In the genomic region with DNA sequence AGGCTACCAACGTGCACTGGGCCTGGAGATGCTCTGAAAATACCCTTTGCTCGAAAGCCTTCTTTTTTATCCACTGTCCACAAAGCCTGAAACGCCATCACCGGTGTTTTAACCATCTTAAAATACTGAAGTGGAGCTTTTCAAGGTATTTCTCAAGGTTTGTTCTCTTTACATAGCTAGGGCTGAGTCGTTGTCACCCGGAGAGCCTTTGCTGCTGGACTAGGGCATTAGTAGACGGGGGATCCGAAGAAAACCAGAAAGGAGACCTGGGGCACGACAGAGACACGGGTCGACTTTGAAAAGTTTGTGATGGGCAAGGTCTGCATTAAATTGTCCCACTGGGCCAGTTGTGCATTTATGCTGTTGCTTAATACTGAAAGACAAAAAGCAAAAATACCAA, we compare ENCODE assay signal across 31 mouse cellular contexts. TPM values are rescaled to one million over a fixed set of nuclear protein-coding genes. Genes with fewer than 3 reads are reported as not detected.
"Had no signal": no experiment of that assay in that cellular context is flagged by ENCODE, and none has a peak within 500 bp of the region (broad histone marks: within the 10 kb centered on the region; RNA-seq: fewer than 3 reads in every experiment).

No protein-coding gene starts in this region.

- H3K36me3 ChIP-seq: limb, embryonic 10.5 days; limb, embryonic 12.5 days; limb, embryonic 13.5 days; limb, embryonic 15.5 days; liver, embryonic 12.5 days; liver, embryonic 13.5 days; liver, embryonic 15.5 days; lung, embryonic 15.5 days; midbrain, embryonic 10.5 days; midbrain, embryonic 12.5 days; midbrain, embryonic 13.5 days; midbrain, embryonic 15.5 days; neural tube, embryonic 12.5 days had no signal

- H3K27ac ChIP-seq: limb, embryonic 10.5 days; limb, embryonic 12.5 days; limb, embryonic 13.5 days; limb, embryonic 15.5 days; liver, embryonic 12.5 days; liver, embryonic 13.5 days; liver, embryonic 14.5 days; liver, embryonic 15.5 days; lung, embryonic 15.5 days; macrophage; midbrain, embryonic 10.5 days; midbrain, embryonic 12.5 days; midbrain, embryonic 13.5 days; midbrain, embryonic 15.5 days; neural tube, embryonic 12.5 days had no signal

- H3K9me3 ChIP-seq: limb, embryonic 10.5 days; limb, embryonic 12.5 days; limb, embryonic 13.5 days; limb, embryonic 15.5 days; liver, embryonic 12.5 days; liver, embryonic 13.5 days; liver, embryonic 15.5 days; lung, embryonic 15.5 days; midbrain, embryonic 10.5 days; midbrain, embryonic 12.5 days; midbrain, embryonic 13.5 days; midbrain, embryonic 15.5 days; neural tube, embryonic 12.5 days had no signal

- H3K4me3 ChIP-seq: limb, embryonic 10.5 days; limb, embryonic 12.5 days; limb, embryonic 13.5 days; limb, embryonic 15.5 days; liver, embryonic 12.5 days; liver, embryonic 13.5 days; liver, embryonic 15.5 days; lung, embryonic 15.5 days; megakaryocyte, embryonic 14.5 days; midbrain, embryonic 10.5 days; midbrain, embryonic 12.5 days; midbrain, embryonic 13.5 days; midbrain, embryonic 15.5 days; myocyte; neural tube, embryonic 12.5 days had no signal

- H3K27me3 ChIP-seq: limb, embryonic 12.5 days; limb, embryonic 13.5 days; limb, embryonic 15.5 days; liver, embryonic 12.5 days; liver, embryonic 13.5 days; liver, embryonic 15.5 days; lung, embryonic 15.5 days; megakaryocyte, embryonic 14.5 days; midbrain, embryonic 12.5 days; midbrain, embryonic 13.5 days; midbrain, embryonic 15.5 days; neural tube, embryonic 12.5 days had no signal

- H3K4me1 ChIP-seq: limb, embryonic 15.5 days; liver, embryonic 12.5 days; liver, embryonic 13.5 days; liver, embryonic 15.5 days; lung, embryonic 15.5 days; megakaryocyte, embryonic 14.5 days; midbrain, embryonic 12.5 days; neural tube, embryonic 12.5 days had no signal

- DNase-seq: left cerebral cortex, postnatal 4 days; liver; liver, embryonic 13.5 days; liver, postnatal 0 days; lung, adult 18-20 months; lung, adult 2 months; lung, embryonic 14.5 days; lung, postnatal 10 days; lung, postnatal 14 days; lung, postnatal 36 days; lung, postnatal 4 days; midbrain, embryonic 14.5 days had no signal

RNA-seq across cellular contexts. Expression of gene Mmp2, which starts 27.7 kb away (rescaled TPM):
- total RNA-seq: megakaryocyte, adult 5-6 weeks; megakaryocyte-erythroid progenitor cell, adult 5-6 weeks; monocyte, adult 5-6 weeks had no signal
